Mouse (Mus musculus): ENCODE results near the gene Dlgap1.
A peak's percentile ranks its signal among the peaks of the same experiment; 100 is the strongest.

Dlgap1 gene

GRCm38 (mm10) chr17:70341920-70342319, 373.0 kb downstream of the Dlgap1 start:
- DNase-seq (ENCODE audit: low spot score) = peak; percentile 28

- no peak for DNase-seq (ENCODE audit: low spot score)
These were observed 378.5 kb downstream of the Dlgap1 start for GRCm38 (mm10) chr17:70347403-70347802.

- no peak for DNase-seq (ENCODE audit: low spot score)
These were observed 394.7 kb downstream of the Dlgap1 start for GRCm38 (mm10) chr17:70363561-70363960.

- DNase-seq (ENCODE audit: low spot score) = no peak
These were observed 395.1 kb downstream of the Dlgap1 start for GRCm38 (mm10) chr17:70363971-70364370.

GRCm38 (mm10) chr17:70369124-70369523, 400.3 kb downstream of the Dlgap1 start:
- no peak for DNase-seq (ENCODE audit: low spot score)

- peak; percentile 56 for DNase-seq (ENCODE audit: low spot score)
These were observed 408.1 kb downstream of the Dlgap1 start for GRCm38 (mm10) chr17:70377020-70377419.

GRCm38 (mm10) chr17:70388447-70388846, 419.6 kb downstream of the Dlgap1 start:
- DNase-seq (ENCODE audit: low spot score) = no peak

GRCm38 (mm10) chr17:70397220-70397619, 428.3 kb downstream of the Dlgap1 start:
- DNase-seq (ENCODE audit: low spot score) = peak; percentile 62

GRCm38 (mm10) chr17:70397708-70398107, 428.8 kb downstream of the Dlgap1 start:
- DNase-seq (ENCODE audit: low spot score) = no peak

- no peak for DNase-seq (ENCODE audit: low spot score)
These were observed 433.0 kb downstream of the Dlgap1 start for GRCm38 (mm10) chr17:70401909-70402308.

- DNase-seq (ENCODE audit: low spot score) = peak; percentile 14
These were observed 434.9 kb downstream of the Dlgap1 start for GRCm38 (mm10) chr17:70403750-70404149.

GRCm38 (mm10) chr17:70414202-70414601, 445.3 kb downstream of the Dlgap1 start:
- no peak for DNase-seq (ENCODE audit: low spot score)

- no peak for DNase-seq (ENCODE audit: low spot score)
These were observed 459.0 kb downstream of the Dlgap1 start for GRCm38 (mm10) chr17:70427866-70428265.

GRCm38 (mm10) chr17:70429746-70430451, 461.0 kb downstream of the Dlgap1 start:
- DNase-seq (ENCODE audit: low spot score) = peak; percentile 93

GRCm38 (mm10) chr17:70430452-70430787, 461.5 kb downstream of the Dlgap1 start:
- DNase-seq (ENCODE audit: low spot score) = peak; percentile 86

GRCm38 (mm10) chr17:70432834-70433233, 464.0 kb downstream of the Dlgap1 start:
- DNase-seq (ENCODE audit: low spot score) = no peak

- no peak for DNase-seq (ENCODE audit: low spot score)
These were observed 465.7 kb downstream of the Dlgap1 start for GRCm38 (mm10) chr17:70434549-70434948.

GRCm38 (mm10) chr17:70435612-70436011, 466.7 kb downstream of the Dlgap1 start:
- no peak for DNase-seq (ENCODE audit: low spot score)

GRCm38 (mm10) chr17:70437229-70437628, 468.4 kb downstream of the Dlgap1 start:
- no peak for DNase-seq (ENCODE audit: low spot score)

- DNase-seq (ENCODE audit: low spot score) = no peak
These were observed 474.1 kb downstream of the Dlgap1 start for GRCm38 (mm10) chr17:70442976-70443375.

- no peak for DNase-seq (ENCODE audit: low spot score)
These were observed 477.6 kb downstream of the Dlgap1 start for GRCm38 (mm10) chr17:70446451-70446850.

GRCm38 (mm10) chr17:70455036-70455435, 486.2 kb downstream of the Dlgap1 start:
- no peak for DNase-seq (ENCODE audit: low spot score)

- DNase-seq (ENCODE audit: low spot score) = no peak
These were observed 488.2 kb downstream of the Dlgap1 start for GRCm38 (mm10) chr17:70457103-70457502.

- DNase-seq (ENCODE audit: low spot score) = no peak
These were observed 493.4 kb downstream of the Dlgap1 start for GRCm38 (mm10) chr17:70462231-70462630.
